Mouse (Mus musculus) cerebellum, postnatal 36 days (tissue): ENCODE measurements around the gene Cryge.
A peak's percentile ranks its signal among the peaks of the same experiment; 100 is the strongest.

Source experiments
- DNase-seq, 2 experiments: peaks; one replicate each; pipeline ENCODE4 v3.0.0; 2021 to 2022; ENCODE audit warnings: mixed read lengths in 2 of 2

The Cryge gene

DNA sequence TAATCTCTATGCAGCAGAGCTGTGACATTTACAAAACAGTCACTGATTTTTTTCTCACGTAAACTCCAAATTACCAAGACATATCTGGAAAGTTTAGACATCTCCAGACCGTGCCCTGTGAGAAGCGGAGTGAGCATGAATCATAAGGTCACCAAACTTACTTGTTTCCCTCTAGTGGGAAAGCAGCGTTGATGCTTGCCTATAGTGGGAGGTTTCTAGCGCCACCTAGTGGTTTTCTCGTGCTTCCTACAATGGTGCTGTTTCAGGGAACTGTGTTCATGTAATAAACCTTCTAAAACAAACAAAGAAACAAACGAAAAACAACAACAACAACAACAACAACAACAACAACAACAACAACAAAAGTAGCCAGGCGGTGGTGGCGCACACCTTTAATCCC, 40.8 kb downstream of the Cryge start:
- DNase-seq = peak; percentile 48 to 61

DNA sequence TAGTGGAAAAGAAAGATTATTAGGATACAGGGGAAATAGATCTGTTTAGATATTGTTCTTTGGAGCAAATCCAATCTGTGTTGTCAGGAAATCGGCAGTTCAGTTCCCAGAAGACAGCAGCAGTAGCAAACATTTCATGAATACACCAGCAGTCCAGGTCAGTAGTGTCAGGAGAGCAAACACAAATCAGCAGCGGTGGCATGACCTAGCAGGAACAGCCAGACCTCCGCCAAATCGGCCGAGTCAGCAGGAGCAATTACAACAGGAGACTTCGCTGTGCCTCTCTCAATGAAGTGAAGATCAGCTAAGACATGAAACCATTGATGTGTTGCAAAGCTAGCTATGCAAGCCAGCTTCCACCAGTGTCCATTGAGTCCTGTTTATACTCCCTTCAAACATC, 45.4 kb downstream of the Cryge start:
- DNase-seq = no peak

DNA sequence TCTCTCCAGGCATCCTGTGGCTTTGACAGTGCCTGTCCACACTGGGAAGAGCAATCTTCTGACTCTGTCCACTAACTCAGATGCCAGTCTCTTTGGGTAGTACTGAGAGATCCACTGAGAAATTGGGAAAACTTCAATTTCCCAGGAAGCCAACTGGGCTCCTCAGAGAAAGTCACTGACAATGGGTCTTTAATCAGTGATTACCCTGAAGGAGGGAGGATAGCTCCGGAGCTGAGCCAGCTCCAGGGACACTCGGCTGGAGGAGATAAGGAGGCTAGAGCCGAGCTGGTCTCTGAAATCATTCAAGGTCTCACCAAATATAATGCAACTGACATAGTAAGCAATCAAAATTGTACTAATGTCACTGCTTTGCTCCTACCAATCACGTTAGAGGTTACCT, 46.4 kb downstream of the Cryge start:
- DNase-seq = no peak
